Mouse (Mus musculus): ENCODE measurements at regions not wholly inside any gene's neighbourhood (a gene's known extent, or its start where the extent isn't known, plus 50 kb on each side); places are given as distances from the start of the nearest gene placed in this dataset.
A peak's percentile ranks its signal among the peaks of the same experiment; 100 is the strongest.

DNA sequence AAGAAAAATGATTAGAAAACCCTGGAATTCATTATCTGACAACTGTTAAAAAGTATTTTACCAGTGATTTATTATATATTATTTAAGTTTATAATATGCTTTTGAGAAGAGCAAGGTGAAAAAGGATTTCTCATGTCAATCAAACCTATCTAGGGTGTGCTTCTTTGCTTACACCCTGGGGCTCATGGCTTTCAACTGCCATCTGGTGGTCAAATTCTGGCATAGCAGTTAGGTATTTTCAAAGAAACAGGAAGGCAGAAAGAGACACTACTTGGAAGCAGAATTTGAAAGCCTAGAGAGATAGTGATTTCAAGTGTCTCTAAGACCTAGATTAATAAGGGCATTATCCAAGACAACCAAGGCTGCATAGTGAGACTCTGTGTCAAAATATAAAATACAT is 167.8 kb upstream of the Amot start:
- peak; percentile 10 for DNase-seq (ENCODE audit: low spot score)

DNA sequence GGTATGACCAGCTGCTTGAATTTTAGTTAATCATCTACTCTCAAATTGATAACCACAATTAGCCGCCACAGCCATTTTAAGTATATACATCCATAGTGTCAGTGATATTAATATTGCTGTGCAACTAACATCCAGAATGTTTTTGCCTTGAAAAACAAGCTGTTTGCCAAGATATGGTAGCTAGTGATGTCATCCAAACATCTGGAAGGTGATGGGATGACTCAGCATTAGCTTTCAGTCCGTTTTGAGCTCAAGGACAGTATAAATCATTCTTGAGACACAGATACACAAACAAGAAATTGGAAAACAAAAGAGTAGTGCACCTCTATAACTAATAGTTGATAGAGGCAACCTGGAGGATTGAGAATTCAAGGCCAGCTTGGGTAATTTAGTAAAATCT is 146.7 kb upstream of the Amot start:
- no peak for DNase-seq (ENCODE audit: low spot score)

DNA sequence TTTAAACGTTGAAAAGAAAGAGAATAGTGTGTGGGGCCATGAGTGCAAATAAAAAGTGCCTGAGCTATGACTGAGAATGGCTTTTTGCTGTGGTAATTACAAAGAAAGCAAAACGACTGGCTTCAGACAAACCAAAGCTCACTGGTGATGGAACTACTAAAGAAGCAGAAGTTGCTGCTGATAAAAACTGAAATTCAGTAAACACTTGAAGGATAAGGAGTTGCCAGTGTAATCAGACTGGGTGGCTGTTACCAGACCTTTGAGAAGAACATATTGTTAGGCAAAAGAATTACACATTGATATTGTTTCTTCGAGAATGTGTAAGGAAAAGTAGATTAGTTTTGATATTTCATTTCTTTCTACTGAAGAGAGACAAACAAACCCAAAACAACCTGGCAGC is 114.7 kb upstream of the Amot start:
- DNase-seq (ENCODE audit: low spot score) = no peak

DNA sequence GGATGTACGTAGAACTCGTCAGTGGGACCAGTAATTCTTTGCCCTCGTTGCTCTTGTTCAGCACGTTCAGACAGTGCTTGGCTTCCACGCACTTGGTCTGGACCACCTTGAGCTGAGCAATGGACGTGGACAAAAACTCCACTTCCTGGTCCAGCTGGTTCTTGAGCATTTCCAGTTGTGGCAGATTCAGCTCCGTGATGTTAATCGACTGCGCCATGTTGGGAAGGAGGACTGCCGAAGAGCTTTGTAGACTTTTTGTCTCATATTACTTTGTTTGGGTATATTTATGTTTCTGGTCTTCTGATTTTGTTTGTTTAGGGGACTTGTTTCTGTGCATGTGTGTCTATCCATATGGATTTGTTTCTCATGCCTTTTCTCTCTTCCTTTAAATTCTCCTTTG is 97.1 kb upstream of the Amot start:
- no peak for DNase-seq (ENCODE audit: low spot score)

DNA sequence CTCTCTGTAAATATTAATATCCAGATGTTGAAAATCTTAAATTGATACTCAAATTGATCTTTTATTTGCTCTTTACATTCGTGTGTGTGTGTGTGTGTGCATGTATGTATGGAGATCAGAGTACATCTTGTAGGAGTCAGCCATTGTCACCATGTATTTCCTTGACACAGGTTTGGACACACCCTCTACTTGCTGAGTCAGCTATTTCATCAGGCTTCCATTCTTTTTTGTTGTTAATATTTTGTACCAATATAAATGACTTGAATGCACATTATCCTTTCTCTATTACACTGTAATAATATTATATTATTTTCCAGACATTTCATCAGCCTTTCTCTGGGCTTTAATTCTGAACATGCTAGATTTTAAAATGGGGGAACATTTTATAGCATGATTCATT is 85.8 kb upstream of the Amot start:
- DNase-seq (ENCODE audit: low spot score) = no peak

DNA sequence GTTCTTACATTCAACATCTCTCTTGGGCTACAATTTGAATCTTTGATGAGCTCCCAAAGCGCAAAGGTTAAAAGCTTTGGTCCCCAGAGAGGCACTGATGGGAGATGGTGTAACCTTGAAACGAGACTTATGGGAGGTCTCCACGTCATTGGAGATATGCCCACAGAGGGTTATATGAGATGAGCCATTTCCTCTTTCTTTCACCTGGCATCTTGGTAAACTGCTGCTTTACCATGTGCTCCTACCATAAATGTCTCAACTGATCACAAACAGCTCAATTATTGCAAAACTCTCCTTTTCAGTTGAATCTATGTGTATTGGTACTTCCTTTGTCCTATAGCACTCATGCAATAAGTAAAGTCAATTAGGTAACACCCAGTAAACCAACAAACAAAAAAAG is 62.5 kb upstream of the Amot start:
- DNase-seq (ENCODE audit: low spot score) = no peak

DNA sequence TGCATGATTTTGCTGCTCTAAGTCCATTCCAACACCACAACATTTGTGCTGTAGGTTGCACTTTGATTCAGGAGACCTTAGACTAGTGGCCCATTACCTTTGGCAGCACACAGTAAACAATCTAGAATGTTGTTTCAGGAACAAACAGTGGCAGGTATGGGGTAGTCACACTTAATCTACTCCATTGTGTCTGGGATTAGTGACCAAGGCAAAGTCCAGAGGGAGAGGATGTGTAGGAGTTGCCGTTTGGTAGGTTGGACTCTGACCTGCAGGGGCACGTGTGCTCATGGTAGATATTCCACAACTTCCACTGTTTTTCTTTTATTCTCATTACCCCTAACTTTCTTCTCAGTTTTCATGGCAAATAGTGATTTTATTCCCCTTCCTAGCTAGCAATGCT is 62.1 kb upstream of the Amot start:
- no peak for DNase-seq (ENCODE audit: low spot score)

DNA sequence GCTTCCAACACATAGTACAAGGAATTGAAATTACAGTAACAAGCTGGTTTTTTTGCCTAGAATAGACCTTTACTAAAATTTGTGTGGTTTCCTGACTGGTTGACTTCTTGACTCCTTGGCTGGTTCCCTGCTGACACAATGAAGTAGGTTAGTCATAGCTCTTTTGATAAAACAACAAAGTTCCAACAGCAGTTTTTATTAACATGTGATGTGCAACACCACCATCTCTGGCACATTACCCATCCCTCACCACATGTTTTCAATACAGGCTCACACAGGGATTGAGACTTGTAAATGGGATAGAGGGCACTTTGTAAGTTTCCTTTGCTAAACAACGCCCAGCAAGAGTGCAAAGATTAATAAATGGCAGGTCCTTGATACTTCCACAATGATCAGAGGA is 53.9 kb upstream of the Amot start:
- no peak for DNase-seq (ENCODE audit: low spot score)
